Mouse (Mus musculus): ENCODE measurements around the gene Ppp1r9b.
"Not testable (repeated sequence)": the region's sequence is repeated elsewhere in the genome, so short reads cannot be mapped to it uniquely, and the experiment has no call there.

Gene Ppp1r9b

DNA sequence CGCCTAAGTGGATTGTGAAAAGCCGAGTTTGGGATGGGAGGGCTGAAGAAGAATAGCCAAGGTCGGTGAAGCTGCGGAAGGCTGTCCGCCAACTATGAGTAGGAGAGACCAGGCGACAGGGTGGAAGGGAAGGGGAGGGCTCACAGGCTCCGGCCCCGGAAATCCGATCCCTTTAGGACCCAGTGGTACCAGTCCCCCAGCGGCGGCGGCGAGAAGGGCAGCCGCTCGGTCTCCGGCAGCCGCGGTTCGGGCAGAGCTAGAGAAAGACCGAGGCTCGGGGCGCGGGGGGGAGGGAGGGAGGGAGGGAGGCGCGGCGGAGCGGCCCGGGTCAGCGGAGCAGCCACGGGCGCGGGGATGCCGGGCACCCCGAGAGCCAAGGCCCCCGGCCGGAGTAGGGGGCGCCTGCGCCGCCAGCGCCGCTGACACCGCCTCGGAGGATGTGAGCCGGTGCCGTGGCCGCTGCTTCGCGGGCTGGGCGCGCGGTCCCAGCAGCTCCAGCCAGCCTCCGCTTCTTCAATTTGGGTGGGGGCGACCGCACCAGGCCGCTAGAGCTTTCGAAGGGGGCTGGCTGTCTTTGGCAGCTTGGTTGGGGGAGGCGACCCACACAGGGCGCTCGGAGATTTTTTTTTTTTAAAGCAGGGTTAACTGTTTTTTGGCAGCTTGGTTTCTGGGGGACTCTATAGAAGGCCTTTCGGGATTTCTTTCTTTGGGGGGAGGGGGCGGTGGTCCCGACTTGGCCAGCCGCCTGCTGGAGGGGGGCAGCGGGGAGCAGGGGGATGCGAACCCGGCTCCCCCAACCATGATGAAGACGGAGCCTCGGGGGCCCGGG lies at the start of gene Ppp1r9b:
TSS of gene Ppp1r9b (plus strand) at position 287 of the 829 bp plus-strand sequence.
- DNase-seq (ENCODE audit: low read depth, low spot score) = peak; percentile 91

DNA sequence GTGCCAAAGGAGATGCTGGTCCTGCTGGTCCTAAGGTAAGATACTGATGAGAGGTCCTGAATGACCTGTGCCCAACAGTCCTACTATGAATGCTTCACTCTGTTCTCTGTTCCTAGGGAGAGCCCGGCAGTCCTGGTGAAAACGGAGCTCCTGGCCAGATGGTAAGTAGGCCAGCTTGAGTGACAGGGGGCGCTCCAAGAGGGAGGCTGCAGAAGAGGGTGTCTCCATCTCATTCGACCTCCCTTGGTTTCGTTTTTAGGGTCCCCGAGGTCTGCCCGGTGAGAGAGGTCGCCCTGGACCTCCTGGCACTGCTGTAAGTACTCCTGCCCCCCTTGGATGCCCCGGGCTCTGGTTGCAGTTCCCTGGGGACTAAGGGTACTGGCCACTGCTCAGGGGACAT lies 49.7 kb upstream of the Ppp1r9b start:
- no peak for DNase-seq (ENCODE audit: low read depth, low spot score)

DNA sequence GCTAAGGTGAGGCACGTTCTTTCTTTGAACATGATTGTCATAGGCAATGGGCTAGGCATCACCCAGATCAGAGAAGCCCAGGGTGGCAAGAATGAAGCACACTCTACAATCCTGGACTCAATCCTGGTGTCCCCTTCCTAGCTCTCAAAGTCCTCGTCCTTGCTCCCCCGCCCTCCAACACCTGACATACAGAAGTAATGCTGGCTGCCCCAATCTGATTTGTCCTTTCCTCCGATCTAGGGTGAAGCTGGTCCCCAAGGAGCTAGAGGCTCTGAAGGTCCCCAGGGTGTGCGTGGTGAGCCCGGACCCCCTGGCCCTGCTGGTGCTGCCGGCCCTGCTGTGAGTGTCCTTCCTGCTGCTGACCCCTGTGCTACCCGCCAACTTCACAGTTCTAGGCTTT lies 49.1 kb upstream of the Ppp1r9b start:
- DNase-seq (ENCODE audit: low read depth, low spot score) = no peak

DNA sequence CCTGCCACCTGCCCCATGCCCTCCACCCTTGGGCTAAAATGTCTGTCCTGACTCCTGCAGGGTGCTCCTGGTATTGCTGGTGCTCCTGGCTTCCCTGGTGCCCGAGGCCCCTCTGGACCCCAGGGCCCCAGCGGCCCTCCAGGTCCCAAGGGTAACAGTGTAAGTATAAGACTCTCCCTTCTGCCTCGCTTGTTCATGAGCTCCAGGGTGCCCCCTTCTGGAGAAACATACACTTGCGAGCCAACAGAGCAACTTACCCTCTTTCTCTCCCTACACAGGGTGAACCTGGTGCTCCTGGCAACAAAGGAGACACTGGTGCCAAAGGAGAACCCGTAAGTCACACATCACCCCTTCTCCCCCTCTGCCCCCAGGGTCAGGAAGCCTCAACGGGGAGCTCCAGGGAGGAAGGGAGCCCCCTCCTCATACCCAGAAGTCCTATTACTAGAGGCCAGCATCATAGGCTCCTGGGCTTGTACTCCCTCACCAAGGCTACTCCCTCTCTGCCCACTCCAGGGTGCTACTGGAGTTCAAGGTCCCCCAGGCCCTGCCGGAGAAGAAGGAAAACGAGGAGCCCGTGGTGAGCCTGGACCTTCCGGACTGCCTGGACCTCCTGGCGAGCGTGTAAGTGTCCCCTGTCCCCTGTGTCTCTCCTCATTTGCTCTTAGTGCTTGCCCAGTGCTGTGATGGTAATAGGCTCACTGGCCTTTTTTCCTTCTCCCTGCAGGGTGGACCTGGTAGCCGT lies 48.4 kb upstream of the Ppp1r9b start:
- peak; percentile 65 for DNase-seq (ENCODE audit: low read depth, low spot score)

DNA sequence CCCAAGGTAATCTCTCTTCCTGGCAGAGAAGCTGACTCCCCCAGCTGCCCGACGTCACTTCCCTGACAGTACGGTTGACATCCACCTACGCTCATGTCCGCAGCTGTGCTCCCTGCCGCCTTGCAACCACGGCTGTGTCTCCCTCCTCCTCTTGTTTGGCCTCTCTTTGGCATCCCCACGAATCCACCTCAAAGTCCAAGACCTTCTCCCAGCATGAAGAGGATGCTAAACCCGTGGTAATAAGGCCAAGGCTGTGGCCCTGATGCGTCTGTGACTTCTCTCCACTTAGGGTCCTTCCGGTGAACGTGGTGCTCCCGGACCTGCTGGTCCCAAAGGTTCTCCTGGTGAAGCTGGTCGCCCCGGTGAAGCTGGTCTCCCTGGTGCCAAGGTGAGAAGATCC lies 47.8 kb upstream of the Ppp1r9b start:
- no peak for DNase-seq (ENCODE audit: low read depth, low spot score)

DNA sequence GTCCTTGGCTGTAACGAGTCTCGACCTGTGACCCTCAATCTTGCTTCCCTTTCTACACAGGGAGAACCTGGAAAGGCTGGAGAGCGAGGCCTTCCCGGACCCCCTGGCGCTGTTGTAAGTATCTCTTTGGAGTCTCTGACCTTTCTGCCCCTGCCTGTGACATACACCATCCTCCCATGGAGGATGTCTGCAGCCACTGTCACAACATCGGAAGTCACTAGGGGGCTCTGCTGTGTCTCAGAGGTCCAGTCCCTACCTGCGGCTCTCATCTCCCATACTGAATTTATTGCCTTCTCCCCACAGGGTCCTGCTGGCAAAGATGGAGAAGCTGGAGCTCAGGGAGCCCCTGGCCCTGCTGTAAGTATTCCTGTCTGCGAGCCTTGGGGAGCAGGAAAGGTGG lies 46.5 kb upstream of the Ppp1r9b start:
- DNase-seq (ENCODE audit: low read depth, low spot score) = no peak

DNA sequence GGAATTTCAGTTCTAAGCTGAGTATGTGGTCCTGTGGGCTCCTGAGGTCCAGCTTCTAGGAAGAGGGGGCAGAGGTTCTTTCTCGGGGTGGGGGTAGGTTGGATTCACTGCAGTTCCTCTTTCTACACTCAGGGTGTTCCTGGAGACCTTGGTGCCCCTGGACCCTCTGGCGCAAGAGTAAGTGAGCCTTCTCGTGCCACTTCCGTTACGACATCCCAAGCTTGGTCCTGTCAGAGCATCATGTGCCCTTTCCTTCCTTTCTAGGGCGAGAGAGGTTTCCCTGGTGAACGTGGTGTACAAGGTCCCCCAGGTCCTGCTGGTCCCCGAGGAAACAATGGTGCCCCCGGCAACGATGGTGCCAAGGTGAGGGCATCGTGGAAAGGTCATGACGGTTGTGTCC lies 45.6 kb upstream of the Ppp1r9b start:
- no peak for DNase-seq (ENCODE audit: low read depth, low spot score)

DNA sequence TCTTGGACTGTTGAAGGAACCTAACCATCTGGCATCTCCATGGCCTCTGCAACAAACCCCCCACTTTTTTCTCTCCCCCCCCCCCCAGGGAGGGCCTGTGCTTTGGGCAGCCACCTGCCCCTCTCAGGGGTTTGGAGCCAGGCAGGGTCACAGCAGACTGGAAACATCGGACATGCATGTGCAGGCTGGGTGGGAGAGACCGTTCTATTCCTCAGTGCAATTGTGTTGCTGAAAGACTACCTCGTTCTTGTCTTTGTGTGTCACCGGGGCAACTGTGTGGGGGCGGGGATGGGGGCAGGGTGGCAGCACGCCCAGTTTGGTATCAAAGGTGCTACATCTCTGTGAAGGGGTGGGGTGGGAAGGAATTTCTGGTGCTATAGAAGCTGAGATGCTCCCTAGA lies 38.7 kb upstream of the Ppp1r9b start:
- DNase-seq (ENCODE audit: low read depth, low spot score) = peak; percentile 77

DNA sequence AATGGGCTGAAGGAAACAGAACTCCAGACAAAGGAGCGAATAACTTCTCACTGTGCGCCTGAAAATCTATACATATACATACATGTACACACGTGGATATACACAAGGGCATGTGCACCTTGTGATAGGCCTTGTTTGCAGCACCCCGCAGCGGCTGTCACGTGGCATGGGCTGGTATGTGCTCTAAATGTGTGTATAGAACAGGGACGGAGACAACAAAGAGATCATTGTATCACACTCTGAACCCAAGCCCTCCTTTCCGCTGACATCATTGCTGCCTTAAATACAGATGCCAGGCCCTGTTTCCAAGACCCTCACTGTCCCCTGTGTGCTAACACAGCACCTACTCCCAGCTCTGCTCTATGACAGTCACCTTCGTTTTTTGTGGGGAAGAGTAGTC lies 35.7 kb upstream of the Ppp1r9b start:
- DNase-seq (ENCODE audit: low read depth, low spot score) = no peak

DNA sequence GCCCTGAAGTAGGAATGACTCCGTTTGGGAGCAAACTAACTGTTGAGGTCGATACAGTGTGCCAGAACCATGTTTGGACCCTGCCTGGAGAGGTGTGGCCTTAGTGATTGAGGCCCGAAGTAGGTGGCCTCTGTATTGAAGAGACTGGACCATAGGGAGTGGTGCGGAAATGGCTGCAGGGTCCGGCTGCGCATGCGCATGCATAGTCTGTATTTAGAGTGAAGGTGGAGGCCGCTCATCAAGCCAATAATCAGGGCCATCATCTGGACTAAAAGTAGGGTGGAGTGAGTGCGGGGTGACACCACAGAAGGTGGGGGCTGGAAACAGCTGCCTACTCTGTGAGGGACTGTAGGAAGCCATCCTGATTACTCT lies 33.2 kb upstream of the Ppp1r9b start:
- peak; percentile 81 for DNase-seq (ENCODE audit: low read depth, low spot score)

DNA sequence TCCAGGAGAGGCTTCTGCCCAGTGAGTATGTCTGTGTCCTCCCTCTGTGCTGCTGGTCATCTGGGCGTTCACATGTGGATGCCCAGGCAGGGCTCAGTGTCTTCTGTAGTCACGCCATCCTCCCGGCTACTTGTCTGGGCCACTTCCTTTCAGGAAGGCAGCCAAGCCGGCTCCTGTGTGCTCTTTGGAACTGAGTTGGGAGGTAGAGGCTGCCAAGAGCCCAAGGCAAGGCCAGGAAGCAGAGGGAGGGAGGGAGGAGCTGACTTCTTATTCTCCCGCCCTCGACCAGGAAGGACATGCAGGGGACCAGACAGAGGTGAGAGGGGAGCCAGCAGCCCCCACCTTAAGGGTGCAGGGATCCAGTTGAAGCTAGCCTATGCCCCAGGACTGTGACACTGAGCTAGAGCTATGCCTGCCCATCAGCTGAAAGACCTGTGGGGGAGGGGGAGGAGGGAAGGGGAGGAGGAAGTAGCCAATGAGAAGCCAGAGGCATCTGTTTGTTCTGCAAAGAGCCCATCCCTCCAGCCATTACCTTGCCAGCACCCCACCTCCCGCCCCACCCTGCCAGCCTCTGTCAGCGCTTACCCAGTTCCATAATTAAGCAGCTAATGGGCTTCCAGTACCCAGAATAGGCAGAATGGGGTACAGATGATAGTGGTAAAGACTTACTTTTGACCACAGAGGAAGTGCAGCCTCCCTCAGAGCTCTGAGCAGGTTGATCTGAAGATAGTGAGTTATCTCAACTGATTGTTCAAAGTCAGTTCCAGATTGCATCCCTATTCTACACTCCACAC lies 32.6 kb upstream of the Ppp1r9b start:
- DNase-seq (ENCODE audit: low read depth, low spot score) = peak; percentile 88

DNA sequence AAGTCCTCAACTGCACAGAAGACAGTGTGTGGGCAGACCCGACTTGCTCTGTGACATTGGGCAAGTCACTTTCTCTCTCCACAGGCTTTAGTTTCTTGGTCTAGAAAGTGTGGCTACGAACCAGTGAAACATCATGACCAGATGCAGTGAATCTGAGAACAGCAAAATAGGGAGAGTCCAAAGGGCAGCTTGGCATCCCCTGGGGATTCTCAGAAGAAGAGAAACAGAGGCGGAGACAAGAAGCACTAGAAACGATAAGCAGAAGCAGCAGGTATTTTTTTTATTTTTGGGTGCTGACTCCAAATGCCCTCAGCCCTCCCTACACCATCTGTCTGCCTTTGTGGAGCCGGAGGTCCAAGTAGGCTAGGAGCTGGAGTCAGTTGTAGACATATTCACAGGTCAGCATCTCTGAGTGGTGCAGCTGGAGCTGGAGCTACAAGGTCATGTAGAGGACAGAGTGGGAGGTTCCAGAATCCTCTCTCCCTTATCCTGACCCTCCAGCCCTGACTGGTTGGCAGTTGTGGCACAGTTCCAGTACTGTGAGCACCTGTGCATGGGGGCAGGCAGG lies 28.2 kb upstream of the Ppp1r9b start:
- DNase-seq (ENCODE audit: low read depth, low spot score) = no peak

DNA sequence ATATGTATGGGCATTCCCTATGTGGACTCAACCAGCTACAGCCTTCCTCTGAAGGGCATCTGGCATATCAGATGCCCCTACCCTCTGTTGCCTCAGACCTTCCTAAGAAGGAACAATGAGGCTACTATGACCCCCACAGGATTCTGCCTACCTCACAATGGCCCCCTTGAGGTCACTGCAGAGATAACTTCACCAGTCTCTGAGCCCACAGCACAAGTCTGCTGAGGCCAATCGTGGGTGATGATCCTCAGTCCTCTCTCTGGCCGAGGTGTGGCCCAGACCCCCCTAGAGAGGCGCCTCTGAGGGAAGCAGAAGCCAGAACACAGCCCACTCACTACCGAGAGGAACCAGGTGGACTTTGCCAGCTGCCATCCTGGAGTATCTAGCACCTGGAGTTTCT lies 23.4 kb upstream of the Ppp1r9b start, which contains the start of gene Hils1:
TSS of gene Hils1 (plus strand) at position 175 of the 400 bp plus-strand sequence.
- DNase-seq (ENCODE audit: low read depth, low spot score) = no peak

DNA sequence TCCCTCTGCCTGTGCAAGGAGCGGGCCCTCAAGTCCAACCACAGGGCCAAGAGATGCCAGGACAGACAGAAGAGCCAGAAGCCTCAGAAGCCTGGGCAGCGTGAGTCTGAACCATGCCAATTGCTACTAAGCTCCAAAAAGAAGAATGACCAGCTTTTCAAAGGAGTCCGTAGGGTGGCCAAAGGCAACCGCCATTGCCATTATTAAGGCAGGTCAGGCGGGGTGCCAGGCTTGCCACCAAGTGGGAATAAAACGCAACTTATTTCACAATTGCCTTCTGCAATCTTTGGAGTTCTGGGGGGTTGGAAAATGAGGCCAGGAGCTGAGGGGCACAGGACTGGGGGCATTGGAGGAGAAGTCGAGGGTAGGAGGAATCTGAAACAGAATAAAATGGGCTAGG lies 22.6 kb upstream of the Ppp1r9b start:
- DNase-seq (ENCODE audit: low read depth, low spot score) = no peak

DNA sequence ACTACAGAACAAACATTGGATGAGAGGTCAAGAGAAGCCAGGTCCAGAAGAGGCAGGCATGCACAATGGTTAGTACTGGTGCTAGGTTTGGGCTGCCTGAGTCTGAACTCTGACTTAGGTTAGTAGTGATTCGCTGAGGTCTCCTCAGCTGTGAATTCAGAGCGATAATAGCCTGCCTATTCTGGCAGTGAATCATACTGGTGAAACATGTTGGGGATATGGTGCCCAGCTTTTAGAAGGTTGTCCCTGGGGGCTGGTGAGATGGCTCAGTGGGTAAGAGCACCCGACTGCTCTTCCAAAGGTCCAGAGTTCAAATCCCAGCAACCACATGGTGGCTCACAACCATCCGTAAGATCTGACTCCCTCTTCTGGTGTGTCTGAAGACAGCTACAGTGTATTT lies 21.1 kb upstream of the Ppp1r9b start:
- DNase-seq (ENCODE audit: low read depth, low spot score) = not testable (repeated sequence)

DNA sequence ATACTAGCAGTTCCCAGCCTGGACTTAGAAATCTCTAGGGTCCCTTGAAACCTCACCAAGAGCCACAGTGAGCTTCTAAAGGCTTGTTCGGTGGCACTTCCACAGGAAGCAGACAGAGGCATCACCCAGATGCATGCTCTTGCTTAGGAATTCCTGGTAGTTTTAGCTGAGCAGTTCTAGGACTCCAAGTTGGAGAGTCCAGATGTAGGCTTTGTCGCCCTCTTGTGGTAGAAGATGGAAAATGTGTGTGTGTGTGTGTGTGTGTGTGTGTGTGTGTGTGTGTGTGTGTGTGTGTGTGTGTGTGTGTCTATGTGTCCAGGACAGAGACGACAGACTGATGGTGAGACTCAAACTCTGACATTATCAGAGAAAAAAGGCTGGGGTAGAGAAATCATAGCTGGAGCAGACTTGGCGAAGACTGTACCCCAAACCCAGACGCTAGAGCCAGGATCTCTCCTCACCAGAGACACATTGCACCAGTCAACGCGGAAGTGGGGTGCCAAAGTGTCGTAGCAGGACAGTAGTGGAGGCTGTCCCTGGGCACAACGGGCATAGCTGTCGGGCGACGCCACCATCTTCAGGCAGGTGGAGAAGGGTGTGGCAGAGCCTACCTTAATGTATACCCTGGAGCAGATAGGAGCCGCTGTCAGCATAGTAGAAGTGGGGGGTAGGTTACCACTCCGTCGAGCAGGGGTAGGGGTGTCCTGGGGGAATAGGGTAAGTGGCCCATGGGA lies 20.5 kb upstream of the Ppp1r9b start:
- DNase-seq (ENCODE audit: low read depth, low spot score) = peak; percentile 76

DNA sequence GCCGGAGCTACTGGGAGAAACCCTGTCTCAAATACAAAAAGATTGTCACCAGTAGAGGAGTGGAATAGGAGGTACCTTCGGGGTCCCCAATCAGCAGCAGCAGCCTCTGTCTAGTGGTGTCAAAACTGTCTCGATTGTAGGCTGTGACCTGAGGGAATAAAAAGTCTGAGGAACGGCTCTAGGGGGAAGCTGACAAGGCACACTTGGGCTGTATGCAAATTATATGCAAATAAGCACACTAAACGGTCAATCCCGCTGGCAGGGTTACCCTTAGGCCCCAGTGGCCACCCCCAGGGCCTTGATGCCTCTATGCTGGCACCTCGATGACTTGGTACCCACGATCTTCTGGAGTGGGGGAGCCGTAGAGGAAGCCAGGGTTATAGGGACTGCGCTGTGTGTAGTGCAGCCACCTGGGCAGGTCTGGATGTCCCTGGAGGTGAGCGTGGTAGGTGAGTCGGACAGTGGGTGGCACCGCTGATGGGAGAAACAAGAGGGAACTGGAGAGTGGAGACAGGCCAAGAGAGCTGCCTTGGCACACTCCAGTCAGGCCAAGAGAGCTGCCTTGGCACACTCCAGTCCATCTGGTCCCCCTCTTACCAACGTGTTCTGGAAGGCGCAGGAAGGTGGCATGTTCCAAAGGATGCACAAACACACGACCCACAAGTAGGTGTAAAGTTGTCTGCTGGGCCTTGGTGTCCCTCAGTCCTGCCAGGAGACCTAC lies 18.8 kb upstream of the Ppp1r9b start:
- DNase-seq (ENCODE audit: low read depth, low spot score) = no peak

DNA sequence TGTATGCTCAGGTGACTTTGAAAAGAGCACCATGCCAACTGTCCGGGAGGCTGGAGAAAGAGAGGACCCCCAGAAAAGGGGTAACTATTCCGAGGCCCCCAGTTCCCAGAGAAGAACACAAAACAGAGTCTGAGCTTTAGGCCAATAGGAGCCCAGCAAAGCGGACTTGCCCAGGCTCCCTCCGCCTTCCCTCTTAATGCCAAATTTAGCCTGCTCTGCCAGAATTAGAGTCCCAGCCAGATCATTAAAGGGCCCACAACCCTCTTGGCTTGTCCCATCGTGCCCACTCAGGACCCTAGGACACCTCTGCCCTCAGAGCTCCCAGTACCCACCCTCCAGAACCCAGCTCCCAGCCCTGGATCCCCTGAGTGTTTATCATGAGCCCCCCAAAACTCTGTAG lies 17.9 kb upstream of the Ppp1r9b start:
- DNase-seq (ENCODE audit: low read depth, low spot score) = no peak

DNA sequence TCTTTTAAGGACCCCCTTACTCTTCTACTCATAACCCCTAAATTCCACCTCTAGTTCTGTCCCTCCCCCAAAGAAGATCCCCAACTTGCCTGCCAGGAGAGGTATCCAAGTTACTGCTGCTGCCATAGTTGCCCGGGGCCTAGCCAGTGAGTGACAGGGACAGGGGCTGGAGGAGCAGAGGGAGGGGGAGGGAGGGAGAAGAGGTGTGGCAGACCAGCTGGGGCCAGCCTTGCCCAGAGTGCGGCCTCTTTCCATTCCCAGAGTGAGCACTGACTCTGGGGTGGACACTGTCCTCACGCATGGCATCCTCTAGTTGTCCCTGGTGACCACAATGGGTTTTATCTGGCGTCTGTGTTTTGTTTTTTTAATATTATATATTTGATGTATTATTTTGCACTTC lies 17.5 kb upstream of the Ppp1r9b start:
- DNase-seq (ENCODE audit: low read depth, low spot score) = no peak

DNA sequence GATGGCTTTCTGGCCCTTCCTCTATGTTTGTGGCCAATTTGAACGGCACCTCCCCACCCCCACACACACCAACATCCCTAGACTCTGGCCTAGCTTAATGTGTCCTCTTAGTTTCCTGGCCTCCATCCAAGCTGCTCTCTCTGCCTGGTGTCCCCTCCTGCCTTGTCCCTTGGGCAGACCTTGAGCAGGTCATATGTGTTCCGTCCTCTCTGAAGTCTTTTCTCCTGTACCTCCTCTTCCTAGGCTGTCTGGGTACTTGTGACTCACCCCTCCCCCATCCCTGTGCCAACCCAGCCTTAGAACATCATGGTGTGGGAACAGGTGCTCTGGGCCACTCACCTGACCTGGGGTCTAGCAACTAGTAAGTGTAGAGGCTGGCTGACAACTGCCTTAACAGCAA lies 15.9 kb upstream of the Ppp1r9b start:
- DNase-seq (ENCODE audit: low read depth, low spot score) = no peak

DNA sequence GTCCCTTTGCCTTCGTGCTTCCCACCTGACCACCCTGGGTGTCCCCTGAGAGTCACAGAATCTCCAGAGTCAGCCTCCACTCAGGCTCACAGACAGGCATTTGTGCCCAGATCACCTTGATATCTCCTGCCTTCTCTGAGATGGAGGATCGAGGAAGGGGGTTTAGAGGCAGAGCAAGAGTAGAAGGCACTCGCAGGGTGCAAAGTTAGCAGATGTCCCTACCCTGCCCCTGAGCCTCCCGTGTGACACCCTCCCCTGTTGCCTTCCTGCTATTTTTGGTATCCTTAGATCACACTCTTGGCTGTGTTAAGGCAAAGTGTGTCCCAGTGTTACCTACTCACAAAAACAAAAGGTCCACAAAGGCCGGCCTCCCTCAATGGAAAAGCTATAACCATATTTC lies 14.6 kb upstream of the Ppp1r9b start, which contains the start of gene Sgca:
TSS of gene Sgca (minus strand) at position 129 of the 400 bp plus-strand sequence.
- DNase-seq (ENCODE audit: low read depth, low spot score) = no peak

All from R1 (cell line).